Mouse (Mus musculus) myocyte (in vitro differentiated cells): ENCODE measurements around the gene Scn5a. TPM values are rescaled to one million over a fixed set of nuclear protein-coding genes. Genes with fewer than 3 reads are reported as not detected.

Source experiments
- H3K27me3 ChIP-seq: one replicate; pipeline ENCODE4 v1.6.1; 2011; ENCODE audit not compliant: control insufficient read depth, insufficient read depth, insufficient read length
- H3K36me3 ChIP-seq: one replicate; pipeline ENCODE4 v1.6.1; 2011; ENCODE audit not compliant: control insufficient read depth, insufficient read depth
- H3K4me2 ChIP-seq: one replicate; pipeline ENCODE4 v1.6.1; 2011; ENCODE audit warnings: low read depth, control low read depth
- H3K4me3 ChIP-seq: one replicate; pipeline ENCODE4 v1.5.1; 2011; ENCODE audit warnings: mild to moderate bottlenecking, control low read depth, moderate library complexity
- H3K79me2 ChIP-seq: one replicate; pipeline ENCODE4 v1.6.1; 2011; ENCODE audit not compliant: control insufficient read depth, insufficient read depth
- H3ac ChIP-seq: one replicate; pipeline ENCODE4 v1.6.1; 2011; ENCODE audit not compliant: control insufficient read depth, insufficient read length
- CEBPB ChIP-seq: IDR thresholded peaks from 2 replicates; pipeline ENCODE4 v1.6.1; 2011; ENCODE audit warnings: mild to moderate bottlenecking, moderate library complexity; ENCODE audit not compliant: poor library complexity, insufficient read depth, severe bottlenecking
- E2F4 ChIP-seq: IDR thresholded peaks from one replicate; pipeline ENCODE4 v1.6.1; 2011; ENCODE audit warnings: mild to moderate bottlenecking, control low read depth, moderate library complexity; ENCODE audit not compliant: insufficient read depth
- MAX ChIP-seq: IDR thresholded peaks from one replicate; pipeline ENCODE4 v1.6.1; 2011; ENCODE audit warnings: low read depth, mild to moderate bottlenecking, control low read depth
- MYOD1 ChIP-seq, 3 experiments: IDR thresholded peaks; one replicate each; pipeline ENCODE4 v1.6.1; 2011; ENCODE audit warnings: control low read depth in 2 of 3, low read depth in 2 of 3, mild to moderate bottlenecking in 2 of 3, moderate library complexity in 1 of 3; ENCODE audit not compliant: insufficient read length in 2 of 3, control insufficient read depth in 1 of 3
- MYOG ChIP-seq, 3 experiments: IDR thresholded peaks; one replicate each; pipeline ENCODE4 v1.6.1; 2011; ENCODE audit warnings: control low read depth in 2 of 3, low read depth in 2 of 3, mild to moderate bottlenecking in 2 of 3; ENCODE audit not compliant: insufficient read length in 2 of 3, control insufficient read depth in 1 of 3, insufficient read depth in 1 of 3
- POLR2A ChIP-seq: IDR thresholded peaks from one replicate; pipeline ENCODE4 v1.6.1; 2011; ENCODE audit warnings: low read depth, mild to moderate bottlenecking, control low read depth, moderate library complexity; ENCODE audit not compliant: insufficient read length
- POLR2AphosphoS2 ChIP-seq: IDR thresholded peaks from one replicate; pipeline ENCODE4 v1.6.1; 2011; ENCODE audit warnings: low read depth, control low read depth; ENCODE audit not compliant: insufficient read length
- REST ChIP-seq: IDR thresholded peaks from one replicate; pipeline ENCODE4 v1.6.1; 2011; ENCODE audit warnings: mild to moderate bottlenecking, control low read depth, moderate library complexity; ENCODE audit not compliant: insufficient read depth, insufficient read length
- SRF ChIP-seq: IDR thresholded peaks from one replicate; pipeline ENCODE4 v1.6.1; 2011; ENCODE audit warnings: low read depth; ENCODE audit not compliant: control insufficient read depth, insufficient read length
- TCF12 ChIP-seq: IDR thresholded peaks from one replicate; pipeline ENCODE4 v1.6.1; 2011; ENCODE audit warnings: mild to moderate bottlenecking, control low read depth; ENCODE audit not compliant: poor library complexity, insufficient read depth, severe bottlenecking
- TCF3 ChIP-seq: IDR thresholded peaks from one replicate; pipeline ENCODE4 v1.6.1; 2011; ENCODE audit warnings: low read depth, control low read depth; ENCODE audit not compliant: insufficient read length
- USF1 ChIP-seq: IDR thresholded peaks from one replicate; pipeline ENCODE4 v1.6.1; 2011; ENCODE audit warnings: low read depth, mild to moderate bottlenecking, control low read depth, moderate library complexity
- polyA plus RNA-seq: library from polyadenylated mRNA; unstranded; fragments of >200 nt; fragmentation: generic; extraction: Trizol; gene quantifications from one replicate; pipeline ENCODE4 v1.2.1, GENCODE M21; 2012; ENCODE audit warnings: missing spikeins

Scn5a gene
- polyA plus RNA-seq, 1 experiment: 30.6 TPM

- Histone ChIP-seq H3ac (no peak overlapping the region), H3K4me2 (no peak overlapping the region), H3K27me3 (no peaks in the 10 kb centered on the region), H3K4me3 (no peak overlapping the region), H3K36me3 (no peaks in the 10 kb centered on the region), H3K79me2 (no peaks in the 10 kb centered on the region)
- TF ChIP-seq POLR2AphosphoS2 (no peak), CEBPB (no peak), TCF12 (no peak), USF1 (no peak), SRF (no peak), MYOG (IDR thresholded peaks at IDR 0.05; ENCODE audit: control insufficient read depth in 1 of 3, insufficient read depth in 1 of 3, insufficient read length in 2 of 3, low read depth in 2 of 3) (no peak), MAX (no peak), REST (no peak), TCF3 (no peak)
These were observed 47.0 kb downstream of the Scn5a start for GRCm38 (mm10) chr9:119531684-119532417.

GRCm38 (mm10) chr9:119524511-119524910 is 54.3 kb downstream of the Scn5a start:
- H3K36me3 ChIP-seq: no peaks in the 10 kb centered on the region
- H3K79me2 ChIP-seq: no peaks in the 10 kb centered on the region
- H3K4me2 ChIP-seq: no peak overlapping the region
- H3K27me3 ChIP-seq: no peaks in the 10 kb centered on the region
- H3ac ChIP-seq: no peak overlapping the region
- TF ChIP-seq POLR2AphosphoS2 (no peak), TCF12 (no peak), TCF3 (no peak), REST (no peak), CEBPB (no peak), SRF (no peak), MAX (no peak), E2F4 (no peak), MYOG (IDR thresholded peaks at IDR 0.05; ENCODE audit: control insufficient read depth in 1 of 3, insufficient read depth in 1 of 3, insufficient read length in 2 of 3, low read depth in 2 of 3) (no peak), USF1 (no peak), MYOD1 (IDR thresholded peaks at IDR 0.05; ENCODE audit: control insufficient read depth in 1 of 3, insufficient read length in 2 of 3, low read depth in 2 of 3) (no peak), POLR2A (no peak)
- no peak overlapping the region for H3K4me3 ChIP-seq

GRCm38 (mm10) chr9:119523301-119523700 is 55.5 kb downstream of the Scn5a start:
- TF ChIP-seq E2F4 (no peak), USF1 (no peak), TCF3 (no peak), SRF (no peak), MYOD1 (IDR thresholded peaks at IDR 0.05; ENCODE audit: control insufficient read depth in 1 of 3, insufficient read length in 2 of 3, low read depth in 2 of 3) (no peak), CEBPB (no peak), POLR2A (no peak), TCF12 (no peak), REST (no peak), MAX (no peak), POLR2AphosphoS2 (no peak), MYOG (IDR thresholded peaks at IDR 0.05; ENCODE audit: control insufficient read depth in 1 of 3, insufficient read depth in 1 of 3, insufficient read length in 2 of 3, low read depth in 2 of 3) (no peak)
- Histone ChIP-seq H3ac (no peak overlapping the region), H3K79me2 (no peaks in the 10 kb centered on the region), H3K36me3 (no peaks in the 10 kb centered on the region), H3K4me3 (no peak overlapping the region), H3K4me2 (no peak overlapping the region), H3K27me3 (no peaks in the 10 kb centered on the region)

- no peak overlapping the region for H3K4me3 ChIP-seq
- H3K4me2 ChIP-seq: no peak overlapping the region
- no peak overlapping the region for H3ac ChIP-seq
- no peak for TF ChIP-seq MAX
- TF ChIP-seq MYOD1 (IDR thresholded peaks at IDR 0.05; ENCODE audit: control insufficient read depth in 1 of 3, insufficient read length in 2 of 3, low read depth in 2 of 3): no peak
- TF ChIP-seq CEBPB: no peak
- TF ChIP-seq POLR2A: no peak
- no peak for TF ChIP-seq POLR2AphosphoS2
- no peak for TF ChIP-seq USF1
- no peak for TF ChIP-seq SRF
- TF ChIP-seq REST: no peak
- TF ChIP-seq TCF3: no peak
- TF ChIP-seq MYOG (IDR thresholded peaks at IDR 0.05; ENCODE audit: control insufficient read depth in 1 of 3, insufficient read depth in 1 of 3, insufficient read length in 2 of 3, low read depth in 2 of 3): no peak
- no peak for TF ChIP-seq E2F4
- TF ChIP-seq TCF12: no peak
- no peaks in the 10 kb centered on the region for H3K27me3 ChIP-seq
- H3K36me3 ChIP-seq: no peaks in the 10 kb centered on the region
- H3K79me2 ChIP-seq: no peaks in the 10 kb centered on the region
These were observed 59.7 kb downstream of the Scn5a start for GRCm38 (mm10) chr9:119519116-119519515.
